In genomic region chr8:82895091-82895490, GRCm38 (mm10) we compare ENCODE assay signal across 24 mouse cellular contexts. TPM values are rescaled to one million over a fixed set of nuclear protein-coding genes. Genes with fewer than 3 reads are reported as not detected.
DNase-seq lines count a peak whose midpoint lies in the region; ATAC-seq lines count a peak whose summit lies in the region.
"Had no signal": no experiment of that assay in that cellular context is flagged by ENCODE, and none has a peak within 500 bp of the region (broad histone marks: within the 10 kb centered on the region; RNA-seq: fewer than 3 reads in every experiment).

No protein-coding gene starts in this region.

- intact Hi-C loops in left cerebral cortex, postnatal 4 days (cut with DNase I) = no loop called here

- H3K4me1 ChIP-seq in midbrain, embryonic 16.5 days (ENCODE audit: control insufficient read depth, insufficient read depth, low read length) = no peaks in the 10 kb centered on the region
- H3K4me1 ChIP-seq: forebrain, embryonic 13.5 days; hindbrain, embryonic 12.5 days; liver, embryonic 12.5 days; midbrain, embryonic 13.5 days had no signal

- no peaks in the 10 kb centered on the region for H3K27me3 ChIP-seq in midbrain, embryonic 16.5 days (ENCODE audit: control insufficient read depth, insufficient read depth, low read depth, low read length)
- H3K27me3 ChIP-seq: embryonic facial prominence, embryonic 13.5 days; forebrain, embryonic 13.5 days; heart, embryonic 13.5 days; hindbrain, embryonic 12.5 days; liver, embryonic 12.5 days; megakaryocyte, embryonic 14.5 days; midbrain, embryonic 13.5 days had no signal

- ATAC-seq in midbrain, embryonic 16.5 days = no peak
- ATAC-seq: forebrain, embryonic 13.5 days; liver, embryonic 12.5 days; midbrain, embryonic 13.5 days had no signal

- 79% methylated on average over 4 of the region's 4 CpGs for WGBS in midbrain, embryonic 16.5 days

- H3K27ac ChIP-seq in midbrain, embryonic 16.5 days (ENCODE audit: low read length) = no peak overlapping the region
- H3K27ac ChIP-seq: embryonic facial prominence, embryonic 13.5 days; forebrain, embryonic 13.5 days; heart, embryonic 13.5 days; hindbrain, embryonic 12.5 days; left cerebral cortex, adult 2 months; liver, embryonic 12.5 days; midbrain, embryonic 13.5 days had no signal

- H3K9ac ChIP-seq in midbrain, embryonic 16.5 days (ENCODE audit: low read depth, low read length) = no peak overlapping the region
- H3K9ac ChIP-seq: embryonic facial prominence, embryonic 13.5 days; forebrain, embryonic 13.5 days; heart, embryonic 13.5 days; hindbrain, embryonic 12.5 days; liver, embryonic 12.5 days; midbrain, embryonic 13.5 days had no signal

- no peaks in the 10 kb centered on the region for H3K36me3 ChIP-seq in midbrain, embryonic 16.5 days (ENCODE audit: control insufficient read depth, insufficient read depth, low read length)
- H3K36me3 ChIP-seq: embryonic facial prominence, embryonic 13.5 days; heart, embryonic 13.5 days; hindbrain, embryonic 12.5 days; liver, embryonic 12.5 days; midbrain, embryonic 13.5 days had no signal

- peak; percentile 41 for DNase-seq in adrenal gland, adult 2 months
- DNase-seq in adrenal gland, postnatal 4 days (ENCODE audit: low spot score in 2 of 2) = no peak
- DNase-seq in left cerebral cortex, postnatal 4 days = peak; percentile 10
- DNase-seq in left cerebral cortex, adult 11 months (ENCODE audit: low spot score) = no peak
- peak; percentile 76 for DNase-seq in MN1 (ENCODE audit: low spot score)
- peak; percentile 40 for DNase-seq in adrenal gland, postnatal 25 days
- DNase-seq in right cerebral cortex, postnatal 14 days = no peak
- DNase-seq: cerebellum, adult 8-10 months; heart, postnatal 14 days; kidney, adult 18-20 months; kidney, postnatal 4 days; lung, adult 2 months; retina, postnatal 1 day; thymus, postnatal 14 days had no signal

- no peak overlapping the region for H3K4me2 ChIP-seq in midbrain, embryonic 16.5 days (ENCODE audit: low read length)
- H3K4me2 ChIP-seq: embryonic facial prominence, embryonic 13.5 days; forebrain, embryonic 13.5 days; heart, embryonic 13.5 days; hindbrain, embryonic 12.5 days; liver, embryonic 12.5 days; midbrain, embryonic 13.5 days had no signal

- no peaks in the 10 kb centered on the region for H3K9me3 ChIP-seq in midbrain, embryonic 16.5 days (replicated peaks; ENCODE audit: control insufficient read depth, low read length, poor library complexity, severe bottlenecking)
- H3K9me3 ChIP-seq: embryonic facial prominence, embryonic 13.5 days; forebrain, embryonic 13.5 days; heart, embryonic 13.5 days; hindbrain, embryonic 12.5 days; liver, embryonic 12.5 days; megakaryocyte, embryonic 14.5 days; midbrain, embryonic 13.5 days had no signal

- H3K4me3 ChIP-seq in midbrain, embryonic 16.5 days (ENCODE audit: low read depth, low read length) = no peak overlapping the region
- H3K4me3 ChIP-seq: embryonic facial prominence, embryonic 13.5 days; erythroblast, embryonic 14.5 days; forebrain, embryonic 13.5 days; heart, embryonic 13.5 days; hindbrain, embryonic 12.5 days; left cerebral cortex, adult 2 months; liver, embryonic 12.5 days; megakaryocyte, embryonic 14.5 days; midbrain, embryonic 13.5 days had no signal

RNA-seq across cellular contexts. Expression of gene Rnf150, which starts 31.9 kb away (rescaled TPM):
- 10 to 100 TPM; 13.5 to 14.8 TPM for total RNA-seq in adrenal gland, adult 2 months (2021)
- 2.8 and 3.4 TPM in 2 replicates for polyA plus RNA-seq in adrenal gland, adult 2 months (2012; rRNA removed)
- 10 to 100 TPM; 16.7 to 19.4 TPM for total RNA-seq in adrenal gland, postnatal 4 days (2021)
- total RNA-seq in left cerebral cortex, postnatal 4 days (2021) = 10 to 100 TPM; 20.1 to 21.4 TPM
- total RNA-seq in adrenal gland, postnatal 25 days (2021) = 14.4 and 16.6 TPM in 2 replicates
- polyA plus RNA-seq in midbrain, embryonic 16.5 days (2015; fragmentation: Nextera tagmentation; extraction: Ambion mirVana) = 2.1 and 2.3 TPM in 2 replicates
- polyA plus RNA-seq: erythroblast, embryonic 14.5 days had no signal

Comparison
In these comparisons a context has a peak if more than half of its experiments do, and no peak if none do; other contexts are left out.
1. DNase-seq: peak in adrenal gland, adult 2 months (single experiment), left cerebral cortex, postnatal 4 days (single experiment), MN1 (single experiment) and adrenal gland, postnatal 25 days (single experiment); none in adrenal gland, postnatal 4 days (0 of 2), left cerebral cortex, adult 11 months (single experiment) and right cerebral cortex, postnatal 14 days (single experiment).